Mouse (Mus musculus): ENCODE data around the gene Mrpl28.

DNA sequence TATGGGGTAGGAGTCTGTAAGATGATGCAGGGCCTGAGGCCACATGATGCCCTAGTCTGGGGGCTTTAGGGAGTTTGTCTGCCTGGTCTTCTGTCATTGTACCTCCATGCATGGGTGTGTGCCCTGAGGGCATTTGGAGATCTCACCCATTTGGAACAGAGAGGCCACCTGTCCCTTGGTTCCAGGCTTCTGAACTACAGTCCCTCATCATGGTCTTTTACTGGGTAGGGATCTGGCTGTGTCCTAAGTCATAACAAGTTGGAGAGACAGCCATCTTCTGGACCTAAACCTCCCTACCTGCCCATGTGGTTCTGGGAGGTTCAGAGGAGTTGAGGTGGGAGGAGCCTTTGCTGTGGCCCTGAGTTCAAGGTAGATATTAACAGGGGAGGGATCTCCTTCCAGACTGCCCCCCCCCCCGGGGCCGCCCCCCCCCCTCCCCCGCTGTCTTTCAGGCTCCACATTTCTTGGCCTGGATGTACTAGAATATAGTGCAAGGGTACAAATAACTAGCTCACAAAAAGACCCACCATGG, 7.3 kb upstream of the Mrpl28 start:
- no peak for TF ChIP-seq GATA1 (IDR thresholded peaks at IDR 0.05; ENCODE audit: borderline replicate concordance, low read length)
- no peak for TF ChIP-seq FLI1 (IDR thresholded peaks at IDR 0.05; ENCODE audit: low read length)
